Mouse (Mus musculus) heart, adult 11 months (tissue): ENCODE results near the gene Efhb.
A peak's percentile ranks its signal among the peaks of the same experiment; 100 is the strongest.

Experiments
- DNase-seq: peaks from one replicate; pipeline ENCODE4 v3.0.0; 2022

Gene Efhb

GRCm38 (mm10) chr17:53462603-53463495, at the start of gene Efhb:
Gene Efhb (minus strand): TSS chr17:53463321.
- DNase-seq = peak; percentile 99

GRCm38 (mm10) chr17:53512311-53512951, 49.3 kb upstream of the Efhb start:
- no peak for DNase-seq

GRCm38 (mm10) chr17:53502966-53503365, 39.8 kb upstream of the Efhb start:
- peak; percentile 50 for DNase-seq

GRCm38 (mm10) chr17:53489007-53489378, 25.9 kb upstream of the Efhb start:
- DNase-seq = peak; percentile 18

GRCm38 (mm10) chr17:53488291-53489006, 25.3 kb upstream of the Efhb start:
- DNase-seq = peak; percentile 23

- peak; percentile 74 for DNase-seq
These were observed 17.3 kb upstream of the Efhb start for GRCm38 (mm10) chr17:53480433-53480832.

GRCm38 (mm10) chr17:53479604-53480041, 16.5 kb upstream of the Efhb start:
- DNase-seq = peak; percentile 98

- peak; percentile 100 for DNase-seq
These were observed 15.9 kb upstream of the Efhb start, which contains the start of gene Rab5a for GRCm38 (mm10) chr17:53478858-53479603. Gene Rab5a (plus strand): TSS chr17:53479234.

GRCm38 (mm10) chr17:53478066-53478857, 15.1 kb upstream of the Efhb start:
- peak; percentile 87 for DNase-seq

- DNase-seq = peak; percentile 31
These were observed 5.6 kb upstream of the Efhb start for GRCm38 (mm10) chr17:53468697-53469096.

- DNase-seq = peak; percentile 76
These were observed 2.4 kb upstream of the Efhb start for GRCm38 (mm10) chr17:53465569-53465968.

- DNase-seq = no peak
These were observed 347 bp upstream of the Efhb start for GRCm38 (mm10) chr17:53463496-53463840.

- DNase-seq = no peak
These were observed 6.4 kb downstream of the Efhb start for GRCm38 (mm10) chr17:53456742-53457141.

- DNase-seq = no peak
These were observed 7.0 kb downstream of the Efhb start for GRCm38 (mm10) chr17:53456152-53456551.

- DNase-seq = peak; percentile 84
These were observed 60.3 kb downstream of the Efhb start for GRCm38 (mm10) chr17:53402689-53403306.

GRCm38 (mm10) chr17:53393201-53393600, 69.9 kb downstream of the Efhb start:
- peak; percentile 48 for DNase-seq

GRCm38 (mm10) chr17:53389507-53389906, 73.6 kb downstream of the Efhb start:
- DNase-seq = no peak

- DNase-seq = no peak
These were observed 75.3 kb downstream of the Efhb start for GRCm38 (mm10) chr17:53387581-53388473.

- no peak for DNase-seq
These were observed 76.3 kb downstream of the Efhb start for GRCm38 (mm10) chr17:53386863-53387262.

- no peak for DNase-seq
These were observed 99.0 kb downstream of the Efhb start for GRCm38 (mm10) chr17:53364111-53364510.
